Mouse (Mus musculus): ENCODE data around the gene Vmp1. TPM values are rescaled to one million over a fixed set of nuclear protein-coding genes. Genes with fewer than 3 reads are reported as not detected.
A peak's percentile ranks its signal among the peaks of the same experiment; 100 is the strongest.

The Vmp1 gene
- polyA plus RNA-seq (2014; fragmentation: Nextera tagmentation; extraction: Ambion mirVana) = 99.7 and 99.8 TPM in 2 replicates

DNA sequence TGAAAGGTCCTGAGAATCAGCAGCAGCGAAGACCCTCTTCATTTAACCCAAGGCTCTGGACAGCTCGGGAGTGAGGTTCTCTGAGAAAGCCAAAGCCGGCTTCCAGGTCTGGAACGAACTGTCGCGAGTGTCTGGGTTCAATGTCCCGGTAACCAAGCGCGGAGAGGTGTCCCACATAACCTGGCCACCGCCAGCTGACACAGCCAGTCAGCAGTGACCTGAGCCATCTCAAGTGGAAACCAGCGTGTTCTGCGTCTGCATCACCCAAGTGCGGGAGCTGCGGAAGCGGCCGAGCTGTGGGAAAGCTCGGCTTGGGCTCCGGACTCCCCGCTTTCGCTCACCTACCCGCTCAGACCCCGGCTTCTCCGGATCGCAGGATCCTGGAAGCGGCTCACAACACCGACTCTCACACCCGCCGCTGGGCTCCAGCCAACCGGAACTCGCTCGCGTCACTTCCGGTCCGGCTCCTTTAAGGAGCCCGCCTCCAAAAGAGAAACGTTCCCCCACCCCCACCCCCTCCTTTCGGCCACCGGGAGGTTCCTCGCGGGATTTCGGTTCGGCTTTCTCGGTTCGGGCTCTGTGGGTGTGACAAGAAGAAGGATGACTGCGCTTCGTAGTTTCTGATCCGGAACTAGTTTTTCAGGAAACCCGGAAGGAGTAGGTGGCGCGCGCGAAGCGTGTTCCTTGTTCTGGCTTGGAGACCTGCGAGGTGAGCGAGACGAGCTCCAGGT, at the start of gene Vmp1, which contains the start of gene Ptrh2:
TSS of gene Vmp1 (minus strand) at position 442 of the 731 bp plus-strand sequence.
TSS of gene Ptrh2 (plus strand) at position 591 of the 731 bp plus-strand sequence.
- Histone ChIP-seq H3K27me3 (ENCODE audit: control insufficient read depth, insufficient read depth, low read length) (no peaks in the 10 kb centered on the region), H3K36me3 (replicated peaks; ENCODE audit: control insufficient read depth, insufficient read depth, low read depth, low read length) (no peaks in the 10 kb centered on the region), H3K4me2 (ENCODE audit: low read depth, low read length) (peak within 1 kb of the TSS; percentile 86), H3K27ac (replicated peaks; ENCODE audit: low read depth, low read length) (peak within 1 kb of the TSS; percentile 85), H3K9me3 (replicated peaks; ENCODE audit: control insufficient read depth, low read length) (no peaks in the 10 kb centered on the region), H3K4me1 (ENCODE audit: control insufficient read depth, insufficient read depth, low read length) (no peaks in the 10 kb centered on the region), H3K4me3 (ENCODE audit: low read depth, low read length) (peak within 1 kb of the TSS; percentile 82), H3K9ac (replicated peaks; ENCODE audit: low read length) (peak within 1 kb of the TSS; percentile 89)
- DNase-seq (ENCODE audit: low spot score) (peak; percentile 97), ATAC-seq (replicated peaks; ENCODE audit: insufficient number of reproducible peaks, low FRiP score, low TSS enrichment, low read depth) (peak; percentile 91)
- under 1% methylated on average over 56 of the region's 56 CpGs for WGBS

DNA sequence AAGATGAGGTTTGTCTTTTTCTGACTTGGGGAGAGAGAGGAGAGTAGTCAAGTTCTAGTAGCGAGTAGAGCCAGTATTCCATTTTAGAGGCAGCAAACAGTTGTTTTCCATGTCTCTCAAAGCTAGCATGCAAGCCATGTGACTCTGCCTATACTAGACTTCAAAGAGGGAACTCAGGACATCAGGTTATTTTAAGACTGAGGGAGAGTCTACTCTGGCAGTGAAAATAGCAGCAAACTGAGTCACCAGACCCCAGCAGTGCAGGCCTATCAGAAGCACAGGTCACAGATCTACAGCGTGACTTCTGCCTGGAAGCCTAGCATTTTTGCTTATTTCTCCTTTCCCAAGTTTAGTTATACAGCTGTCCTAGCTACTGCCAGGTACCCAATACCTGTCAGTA, 47.8 kb upstream of the Vmp1 start:
- no peak overlapping the region for H3K4me2 ChIP-seq (ENCODE audit: low read depth, low read length)
- H3K9ac ChIP-seq (replicated peaks; ENCODE audit: low read length) = no peak overlapping the region
- no peaks in the 10 kb centered on the region for H3K4me1 ChIP-seq (ENCODE audit: control insufficient read depth, insufficient read depth, low read length)
- ATAC-seq (replicated peaks; ENCODE audit: insufficient number of reproducible peaks, low FRiP score, low TSS enrichment, low read depth) (no peak), DNase-seq (ENCODE audit: low spot score) (no peak)
- 92% methylated on average over 2 of the region's 2 CpGs for WGBS
- peaks cover 2% of the 10 kb centered on the region for H3K36me3 ChIP-seq (replicated peaks; ENCODE audit: control insufficient read depth, insufficient read depth, low read depth, low read length)
- no peak overlapping the region for H3K27ac ChIP-seq (replicated peaks; ENCODE audit: low read depth, low read length)
- H3K9me3 ChIP-seq (replicated peaks; ENCODE audit: control insufficient read depth, low read length) = no peaks in the 10 kb centered on the region
- no peak overlapping the region for H3K4me3 ChIP-seq (ENCODE audit: low read depth, low read length)
- no peaks in the 10 kb centered on the region for H3K27me3 ChIP-seq (ENCODE audit: control insufficient read depth, insufficient read depth, low read length)

DNA sequence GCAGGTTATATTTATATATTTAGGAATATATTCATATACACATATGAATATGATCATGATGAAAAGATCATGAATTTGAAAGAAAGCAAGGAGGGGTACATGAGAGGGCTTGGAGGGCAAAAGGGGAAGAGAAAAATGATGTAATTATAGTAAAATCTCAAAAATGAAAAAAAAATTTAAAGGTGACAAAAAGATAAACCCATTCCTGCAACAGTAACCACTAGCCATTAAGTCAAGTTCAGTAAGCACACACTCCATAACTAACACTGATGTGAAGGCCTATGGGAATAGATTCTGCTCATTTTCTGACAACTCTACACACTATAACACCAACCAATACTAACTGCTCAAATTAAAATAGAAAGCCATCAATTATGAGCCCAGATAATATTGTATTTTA, 42.0 kb upstream of the Vmp1 start:
- no peak overlapping the region for H3K9ac ChIP-seq (replicated peaks; ENCODE audit: low read length)
- H3K4me3 ChIP-seq (ENCODE audit: low read depth, low read length) = no peak overlapping the region
- no peaks in the 10 kb centered on the region for H3K4me1 ChIP-seq (ENCODE audit: control insufficient read depth, insufficient read depth, low read length)
- DNase-seq (ENCODE audit: low spot score) = no peak
- H3K36me3 ChIP-seq (replicated peaks; ENCODE audit: control insufficient read depth, insufficient read depth, low read depth, low read length) = peaks cover 5% of the 10 kb centered on the region
- ATAC-seq (replicated peaks; ENCODE audit: insufficient number of reproducible peaks, low FRiP score, low TSS enrichment, low read depth) = no peak
- H3K27me3 ChIP-seq (ENCODE audit: control insufficient read depth, insufficient read depth, low read length) = no peaks in the 10 kb centered on the region
- no peak overlapping the region for H3K27ac ChIP-seq (replicated peaks; ENCODE audit: low read depth, low read length)
- H3K9me3 ChIP-seq (replicated peaks; ENCODE audit: control insufficient read depth, low read length) = no peaks in the 10 kb centered on the region
- H3K4me2 ChIP-seq (ENCODE audit: low read depth, low read length) = no peak overlapping the region

DNA sequence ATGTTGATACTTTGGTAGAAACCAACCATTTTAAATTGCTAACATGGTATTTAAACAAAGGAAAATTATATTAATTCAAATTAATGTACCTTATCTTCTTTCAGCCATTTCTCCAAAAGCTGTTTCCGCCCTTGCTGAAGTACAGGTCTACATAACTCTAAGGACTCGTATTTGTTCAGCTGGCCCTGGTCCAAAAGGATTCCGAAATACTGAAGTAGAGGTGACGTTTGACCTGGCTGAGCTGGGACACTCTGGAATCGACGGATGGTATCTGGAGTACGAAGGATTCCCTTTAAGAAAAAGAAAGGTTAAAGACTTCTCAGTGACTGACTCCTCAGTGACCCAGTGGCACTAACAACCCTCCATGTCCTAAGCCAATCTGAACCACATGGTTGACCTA, 41.3 kb upstream of the Vmp1 start:
- no peak overlapping the region for H3K9ac ChIP-seq (replicated peaks; ENCODE audit: low read length)
- DNase-seq (ENCODE audit: low spot score) = no peak
- WGBS = 90% methylated on average over 7 of the region's 7 CpGs
- peaks cover 5% of the 10 kb centered on the region for H3K36me3 ChIP-seq (replicated peaks; ENCODE audit: control insufficient read depth, insufficient read depth, low read depth, low read length)
- H3K9me3 ChIP-seq (replicated peaks; ENCODE audit: control insufficient read depth, low read length) = no peaks in the 10 kb centered on the region
- H3K27ac ChIP-seq (replicated peaks; ENCODE audit: low read depth, low read length) = no peak overlapping the region
- no peaks in the 10 kb centered on the region for H3K27me3 ChIP-seq (ENCODE audit: control insufficient read depth, insufficient read depth, low read length)
- H3K4me2 ChIP-seq (ENCODE audit: low read depth, low read length) = no peak overlapping the region
- H3K4me3 ChIP-seq (ENCODE audit: low read depth, low read length) = no peak overlapping the region
- ATAC-seq (replicated peaks; ENCODE audit: insufficient number of reproducible peaks, low FRiP score, low TSS enrichment, low read depth) = no peak
- no peaks in the 10 kb centered on the region for H3K4me1 ChIP-seq (ENCODE audit: control insufficient read depth, insufficient read depth, low read length)

DNA sequence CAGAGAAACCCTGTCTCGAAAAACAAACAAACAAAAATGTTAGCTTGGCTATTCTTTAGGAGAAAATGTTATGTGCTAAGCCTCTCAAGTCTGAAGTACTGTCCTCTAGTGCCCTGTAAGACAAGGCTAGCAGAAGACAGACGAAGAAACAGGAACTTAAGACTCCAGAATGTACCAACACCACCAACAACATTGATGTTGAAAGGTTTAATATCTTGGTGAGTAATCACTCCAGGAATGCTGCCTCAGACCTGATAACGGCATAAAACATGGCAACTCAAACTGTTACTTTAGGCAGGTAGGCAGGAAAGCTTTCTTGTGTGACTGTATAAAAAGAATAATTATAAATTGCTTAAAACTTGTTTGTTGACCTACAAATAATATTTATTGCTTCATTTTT, 40.4 kb upstream of the Vmp1 start:
- DNase-seq (ENCODE audit: low spot score) = no peak
- Histone ChIP-seq H3K36me3 (replicated peaks; ENCODE audit: control insufficient read depth, insufficient read depth, low read depth, low read length) (peaks cover 9% of the 10 kb centered on the region), H3K9ac (replicated peaks; ENCODE audit: low read length) (no peak overlapping the region), H3K4me1 (ENCODE audit: control insufficient read depth, insufficient read depth, low read length) (no peaks in the 10 kb centered on the region), H3K27me3 (ENCODE audit: control insufficient read depth, insufficient read depth, low read length) (no peaks in the 10 kb centered on the region), H3K4me3 (ENCODE audit: low read depth, low read length) (no peak overlapping the region), H3K27ac (replicated peaks; ENCODE audit: low read depth, low read length) (no peak overlapping the region), H3K4me2 (ENCODE audit: low read depth, low read length) (no peak overlapping the region), H3K9me3 (replicated peaks; ENCODE audit: control insufficient read depth, low read length) (no peaks in the 10 kb centered on the region)
- ATAC-seq (replicated peaks; ENCODE audit: insufficient number of reproducible peaks, low FRiP score, low TSS enrichment, low read depth) = no peak
- 90% methylated on average over 3 of the region's 3 CpGs for WGBS

DNA sequence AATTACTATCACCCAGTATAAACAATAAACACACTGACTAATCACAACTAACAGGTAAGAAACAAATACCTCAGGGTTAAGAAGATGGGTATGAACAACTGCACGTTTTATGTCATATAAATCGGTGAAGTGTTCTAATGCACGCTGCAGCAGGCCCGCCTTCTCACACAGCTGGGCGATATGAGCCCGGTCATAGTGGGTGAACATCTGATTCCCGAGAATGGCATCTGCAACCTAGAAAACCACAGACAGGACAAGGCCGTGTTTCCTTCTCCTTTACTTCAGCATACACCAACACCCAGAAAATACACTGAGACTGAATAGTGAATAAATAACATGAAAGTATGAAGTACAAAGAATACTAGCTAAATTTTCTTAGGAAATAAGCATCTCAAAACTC, 35.8 kb upstream of the Vmp1 start:
- ATAC-seq (replicated peaks; ENCODE audit: insufficient number of reproducible peaks, low FRiP score, low TSS enrichment, low read depth) (no peak), DNase-seq (ENCODE audit: low spot score) (no peak)
- 93% methylated on average over 8 of the region's 8 CpGs for whole genome bisulfite sequencing
- Histone ChIP-seq H3K4me2 (ENCODE audit: low read depth, low read length) (no peak overlapping the region), H3K9ac (replicated peaks; ENCODE audit: low read length) (no peak overlapping the region), H3K27ac (replicated peaks; ENCODE audit: low read depth, low read length) (no peak overlapping the region), H3K36me3 (replicated peaks; ENCODE audit: control insufficient read depth, insufficient read depth, low read depth, low read length) (peaks cover 13% of the 10 kb centered on the region), H3K27me3 (ENCODE audit: control insufficient read depth, insufficient read depth, low read length) (no peaks in the 10 kb centered on the region), H3K4me1 (ENCODE audit: control insufficient read depth, insufficient read depth, low read length) (no peaks in the 10 kb centered on the region), H3K4me3 (ENCODE audit: low read depth, low read length) (no peak overlapping the region), H3K9me3 (replicated peaks; ENCODE audit: control insufficient read depth, low read length) (no peaks in the 10 kb centered on the region)

DNA sequence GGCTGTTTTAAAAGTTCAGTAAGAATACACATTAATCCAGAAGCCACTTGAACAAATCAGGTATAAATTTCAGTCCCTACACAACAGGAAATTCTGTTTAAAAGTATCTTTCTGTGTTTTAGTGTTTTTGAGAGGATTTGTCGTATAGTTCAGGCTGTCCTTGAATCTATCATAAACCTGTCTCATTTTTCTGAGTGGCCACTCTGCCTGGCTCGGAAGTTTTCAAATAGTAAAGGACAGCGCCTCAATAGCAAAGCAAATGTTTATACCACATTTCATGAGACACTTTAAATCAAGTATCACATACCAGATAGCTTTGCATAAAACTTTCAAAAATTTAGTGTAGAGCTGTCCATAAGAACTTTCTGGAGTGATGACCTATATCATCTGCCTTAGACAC, 34.7 kb upstream of the Vmp1 start:
- H3K27me3 ChIP-seq (ENCODE audit: control insufficient read depth, insufficient read depth, low read length) = no peaks in the 10 kb centered on the region
- peaks cover 13% of the 10 kb centered on the region for H3K36me3 ChIP-seq (replicated peaks; ENCODE audit: control insufficient read depth, insufficient read depth, low read depth, low read length)
- 93% methylated on average over 3 of the region's 3 CpGs for WGBS
- H3K4me3 ChIP-seq (ENCODE audit: low read depth, low read length) = no peak overlapping the region
- no peaks in the 10 kb centered on the region for H3K9me3 ChIP-seq (replicated peaks; ENCODE audit: control insufficient read depth, low read length)
- no peak for DNase-seq (ENCODE audit: low spot score)
- H3K27ac ChIP-seq (replicated peaks; ENCODE audit: low read depth, low read length) = no peak overlapping the region
- ATAC-seq (replicated peaks; ENCODE audit: insufficient number of reproducible peaks, low FRiP score, low TSS enrichment, low read depth) = no peak
- H3K9ac ChIP-seq (replicated peaks; ENCODE audit: low read length) = no peak overlapping the region
- no peak overlapping the region for H3K4me2 ChIP-seq (ENCODE audit: low read depth, low read length)
- H3K4me1 ChIP-seq (ENCODE audit: control insufficient read depth, insufficient read depth, low read length) = no peaks in the 10 kb centered on the region

DNA sequence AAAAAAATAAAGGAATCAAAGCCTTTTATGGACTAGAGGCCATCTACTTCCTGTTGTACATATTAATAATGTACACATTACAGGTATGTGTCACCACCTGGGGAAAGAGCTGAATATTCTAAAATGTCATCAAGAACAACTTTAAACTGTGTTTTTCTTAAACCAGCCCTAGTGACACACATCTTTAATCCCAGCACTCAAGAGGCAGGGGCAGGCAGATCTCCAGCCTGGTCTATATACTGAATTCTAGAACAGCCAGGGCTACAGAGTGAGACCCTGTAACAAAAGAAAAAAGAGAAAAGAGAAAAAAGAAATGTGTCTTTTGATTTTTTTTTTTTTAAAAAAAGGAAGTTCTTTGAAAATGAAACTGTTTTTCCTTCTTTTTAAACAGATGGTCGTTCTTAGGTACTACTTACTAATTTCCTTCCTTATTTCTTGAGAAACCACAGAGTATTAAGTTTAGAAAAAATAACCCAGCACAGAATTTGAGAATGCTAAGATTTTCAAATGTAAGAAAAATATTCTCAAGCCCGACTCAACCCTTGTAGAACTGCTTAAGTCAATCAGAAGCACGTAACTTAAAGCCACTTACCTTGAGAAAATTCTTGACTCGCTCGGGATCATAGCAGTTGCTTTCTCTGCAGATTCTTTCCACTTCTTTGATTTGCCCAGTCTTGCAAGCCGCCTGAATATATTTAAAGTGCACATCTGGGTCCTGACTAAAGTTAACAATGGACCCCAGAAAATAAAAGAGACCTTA, 33.9 kb upstream of the Vmp1 start:
- Histone ChIP-seq H3K9me3 (replicated peaks; ENCODE audit: control insufficient read depth, low read length) (no peaks in the 10 kb centered on the region), H3K4me1 (ENCODE audit: control insufficient read depth, insufficient read depth, low read length) (no peaks in the 10 kb centered on the region), H3K9ac (replicated peaks; ENCODE audit: low read length) (no peak overlapping the region), H3K4me2 (ENCODE audit: low read depth, low read length) (no peak overlapping the region), H3K4me3 (ENCODE audit: low read depth, low read length) (no peak overlapping the region), H3K36me3 (replicated peaks; ENCODE audit: control insufficient read depth, insufficient read depth, low read depth, low read length) (peaks cover 13% of the 10 kb centered on the region), H3K27me3 (ENCODE audit: control insufficient read depth, insufficient read depth, low read length) (no peaks in the 10 kb centered on the region), H3K27ac (replicated peaks; ENCODE audit: low read depth, low read length) (no peak overlapping the region)
- no peak for DNase-seq (ENCODE audit: low spot score)
- 91% methylated on average over 6 of the region's 6 CpGs for WGBS
- no peak for ATAC-seq (replicated peaks; ENCODE audit: insufficient number of reproducible peaks, low FRiP score, low TSS enrichment, low read depth)

All from embryonic facial prominence, embryonic 11.5 days (tissue).